In genomic region chrX:36630771-36631170, GRCm38 (mm10) we compare ENCODE assay signal across 16 mouse cellular contexts. TPM values are rescaled to one million over a fixed set of nuclear protein-coding genes. Genes with fewer than 3 reads are reported as not detected.
DNase-seq lines count a peak whose midpoint lies in the region; ATAC-seq and TF ChIP-seq lines count a peak whose summit lies in the region.
"Had no signal": no experiment of that assay in that cellular context is flagged by ENCODE, and none has a peak within 500 bp of the region (broad histone marks: within the 10 kb centered on the region; RNA-seq: fewer than 3 reads in every experiment).

No protein-coding gene starts in this region.

- peak; percentile 1 for DNase-seq in embryonic facial prominence, embryonic 11.5 days (ENCODE audit: low spot score)
- DNase-seq in embryonic facial prominence, embryonic 10.5 days (ENCODE audit: low spot score): no peak
- peak; percentile 3 for DNase-seq in liver, adult 2 months (ENCODE audit: extremely low read depth, low read depth, low spot score)
- DNase-seq in liver: no peak
- DNase-seq in B cell, adult 2 months: peak; percentile 4 to 8
- no peak for DNase-seq in brain, embryonic 14.5 days (ENCODE audit: low read depth)
- no peak for DNase-seq in adrenal gland, postnatal 14 days
- no peak for DNase-seq in testis, postnatal 14 days (ENCODE audit: low spot score)
- DNase-seq: cerebellum, adult 11 months; kidney, adult 8-10 months; lung, postnatal 4 days; thymus, postnatal 4 days had no signal

- no peak overlapping the region for H3K4me3 ChIP-seq in embryonic facial prominence, embryonic 11.5 days (ENCODE audit: low read depth, low read length)
- H3K4me3 ChIP-seq in embryonic facial prominence, embryonic 10.5 days: no peak overlapping the region
- H3K4me3 ChIP-seq in liver, adult 2 months (ENCODE audit: insufficient read depth, low read depth, low read length): no peak overlapping the region
- H3K4me3 ChIP-seq: hindbrain, embryonic 10.5 days; stomach, embryonic 15.5 days had no signal

- no peak for TF ChIP-seq CTCF in liver, adult 2 months (IDR thresholded peaks at IDR 0.05; ENCODE audit: low read depth, low read length)
- TF ChIP-seq CTCF in brain, embryonic 14.5 days (IDR thresholded peaks at IDR 0.05; ENCODE audit: borderline replicate concordance, extremely low read depth, insufficient read depth, insufficient read length): 0 out of 2 replicates have a peak, but pooled peaks have one; percentile 12

- no peak for ATAC-seq in embryonic facial prominence, embryonic 11.5 days (replicated peaks; ENCODE audit: insufficient number of reproducible peaks, low FRiP score, low TSS enrichment, low read depth)
- ATAC-seq: midbrain, embryonic 16.5 days had no signal

- no peak for TF ChIP-seq POLR2A in liver, adult 2 months (IDR thresholded peaks at IDR 0.05; ENCODE audit: extremely low read depth, insufficient read depth, low read length)
- TF ChIP-seq POLR2A in brain, embryonic 14.5 days (IDR thresholded peaks at IDR 0.05; ENCODE audit: borderline replicate concordance, extremely low read depth, insufficient read depth, insufficient read length, poor library complexity, severe bottlenecking): no peak

- WGBS in embryonic facial prominence, embryonic 11.5 days: 9% methylated on average over 1 of the region's 1 CpGs
- WGBS in embryonic facial prominence, embryonic 10.5 days: 10% methylated on average over 1 of the region's 1 CpGs
- 9% methylated on average over 1 of the region's 1 CpGs for WGBS in liver, adult 2 months

- H3K4me1 ChIP-seq in embryonic facial prominence, embryonic 11.5 days (ENCODE audit: control insufficient read depth, insufficient read depth, low read length): no peaks in the 10 kb centered on the region
- H3K4me1 ChIP-seq in embryonic facial prominence, embryonic 10.5 days: no peaks in the 10 kb centered on the region
- no peaks in the 10 kb centered on the region for H3K4me1 ChIP-seq in liver, adult 2 months (ENCODE audit: control insufficient read depth, insufficient read depth, low read length)
- H3K4me1 ChIP-seq: hindbrain, embryonic 10.5 days; stomach, embryonic 15.5 days had no signal

- H3K27ac ChIP-seq in embryonic facial prominence, embryonic 11.5 days (replicated peaks; ENCODE audit: low read depth, low read length): no peak overlapping the region
- H3K27ac ChIP-seq in embryonic facial prominence, embryonic 10.5 days (replicated peaks): no peak overlapping the region
- H3K27ac ChIP-seq in liver, adult 2 months (replicated peaks; ENCODE audit: insufficient read depth, low read depth, low read length): no peak overlapping the region
- H3K27ac ChIP-seq: hindbrain, embryonic 10.5 days; stomach, embryonic 15.5 days had no signal

- no peaks in the 10 kb centered on the region for H3K9me3 ChIP-seq in embryonic facial prominence, embryonic 11.5 days (replicated peaks; ENCODE audit: control insufficient read depth, low read length)
- no peaks in the 10 kb centered on the region for H3K9me3 ChIP-seq in embryonic facial prominence, embryonic 10.5 days
- H3K9me3 ChIP-seq: stomach, embryonic 15.5 days had no signal

- H3K79me2 ChIP-seq in liver, adult 2 months (ENCODE audit: control insufficient read depth, insufficient read depth, low read length): no peaks in the 10 kb centered on the region

- no peaks in the 10 kb centered on the region for H3K27me3 ChIP-seq in embryonic facial prominence, embryonic 11.5 days (ENCODE audit: control insufficient read depth, insufficient read depth, low read length)
- no peaks in the 10 kb centered on the region for H3K27me3 ChIP-seq in embryonic facial prominence, embryonic 10.5 days (replicated peaks; ENCODE audit: low read depth, poor library complexity, severe bottlenecking)
- H3K27me3 ChIP-seq in liver, adult 2 months (ENCODE audit: control insufficient read depth, insufficient read depth, low read length): no peaks in the 10 kb centered on the region
- H3K27me3 ChIP-seq: stomach, embryonic 15.5 days had no signal

- no peak overlapping the region for H3K9ac ChIP-seq in embryonic facial prominence, embryonic 11.5 days (replicated peaks; ENCODE audit: low read length)
- H3K9ac ChIP-seq in liver, adult 2 months (ENCODE audit: low read depth, low read length): no peak overlapping the region
- H3K9ac ChIP-seq: stomach, embryonic 15.5 days had no signal

- no peak overlapping the region for H3K4me2 ChIP-seq in embryonic facial prominence, embryonic 11.5 days (ENCODE audit: low read depth, low read length)
- H3K4me2 ChIP-seq: heart, embryonic 11.5 days; stomach, embryonic 15.5 days had no signal

- no peaks in the 10 kb centered on the region for H3K36me3 ChIP-seq in embryonic facial prominence, embryonic 11.5 days (replicated peaks; ENCODE audit: control insufficient read depth, insufficient read depth, low read depth, low read length)
- no peaks in the 10 kb centered on the region for H3K36me3 ChIP-seq in embryonic facial prominence, embryonic 10.5 days (replicated peaks)
- H3K36me3 ChIP-seq in liver, adult 2 months (ENCODE audit: control insufficient read depth, insufficient read depth, low read length): peaks cover 2% of the 10 kb centered on the region; the same call in 1 of the 2 replicates
- H3K36me3 ChIP-seq: stomach, embryonic 15.5 days had no signal

RNA-seq across cellular contexts. Expression of gene Akap17b, which starts 14.4 kb away (rescaled TPM):
- polyA plus RNA-seq in embryonic facial prominence, embryonic 11.5 days (2014; fragmentation: Nextera tagmentation; extraction: Ambion mirVana): 2.5 and 3.1 TPM in 2 replicates
- polyA plus RNA-seq in embryonic facial prominence, embryonic 10.5 days (2016; fragmentation: Nextera tagmentation; extraction: Ambion mirVana): 2.7 and 2.9 TPM in 2 replicates
- total RNA-seq in liver, adult 2 months (2014; rRNA removed): 1.5 and 1.9 TPM in 2 replicates
- 0.48 and 0.55 TPM in 2 replicates for polyA plus RNA-seq in liver, adult 2 months (2012; rRNA removed)
- polyA plus RNA-seq in brain, embryonic 14.5 days (2012; rRNA removed): 7.1 and 8.5 TPM in 2 replicates
- total RNA-seq in adrenal gland, postnatal 14 days (2021): 4.7 and 5.6 TPM in 2 replicates

RNA-seq across cellular contexts. Expression of gene Pgrmc1, which starts 32.8 kb away (rescaled TPM):
- polyA plus RNA-seq in embryonic facial prominence, embryonic 11.5 days (2014; fragmentation: Nextera tagmentation; extraction: Ambion mirVana): 442 and 449 TPM in 2 replicates
- 328 and 337 TPM in 2 replicates for polyA plus RNA-seq in embryonic facial prominence, embryonic 10.5 days (2016; fragmentation: Nextera tagmentation; extraction: Ambion mirVana)
- 1,285 and 1,377 TPM in 2 replicates for total RNA-seq in liver, adult 2 months (2014; rRNA removed)
- 669 and 710 TPM in 2 replicates for polyA plus RNA-seq in liver, adult 2 months (2012; rRNA removed)
- 335 and 340 TPM in 2 replicates for polyA plus RNA-seq in brain, embryonic 14.5 days (2012; rRNA removed)
- 258 and 317 TPM in 2 replicates for total RNA-seq in adrenal gland, postnatal 14 days (2021)

Comparison
In these comparisons a context has a peak if more than half of its experiments do, and no peak if none do; other contexts are left out.
1. DNase-seq: peak in embryonic facial prominence, embryonic 11.5 days (single experiment), liver, adult 2 months (single experiment) and B cell, adult 2 months (2 of 2); none in embryonic facial prominence, embryonic 10.5 days (single experiment), liver (single experiment), brain, embryonic 14.5 days (single experiment), adrenal gland, postnatal 14 days (single experiment) and testis, postnatal 14 days (single experiment).